Mouse (Mus musculus): ENCODE data around the gene Prkaca.
"Not testable (repeated sequence)": the region's sequence is repeated elsewhere in the genome, so short reads cannot be mapped to it uniquely, and the experiment has no call there.

Prkaca gene

DNA sequence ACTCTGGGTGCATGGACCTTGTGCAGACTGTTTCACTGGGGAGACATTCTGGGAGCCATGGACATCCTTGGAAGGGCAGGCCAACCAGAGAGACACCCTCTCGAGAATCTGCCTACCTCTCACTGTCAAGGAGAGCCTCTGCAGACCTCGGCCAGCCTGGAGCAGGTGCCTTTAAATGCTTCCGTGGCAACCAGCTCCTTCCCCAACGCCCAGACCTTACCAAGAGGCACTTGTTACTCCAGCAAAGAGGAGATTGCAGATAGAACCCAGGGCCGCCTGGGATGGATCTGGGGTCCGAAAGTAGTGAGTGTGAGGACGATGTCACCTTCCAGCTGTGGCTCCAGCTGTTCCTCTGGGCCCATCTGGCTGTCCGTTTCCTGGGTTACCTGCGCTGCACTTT is 5.4 kb downstream of the Prkaca start:
- no peak overlapping the region for H3K4me3 ChIP-seq (replicated peaks; ENCODE audit: low read length)
- no peak for TF ChIP-seq POU5F1 (IDR thresholded peaks at IDR 0.05; ENCODE audit: borderline replicate concordance, low read length)
- no peak for TF ChIP-seq NANOG (IDR thresholded peaks at IDR 0.05; ENCODE audit: borderline replicate concordance, low read length)
- no peak for TF ChIP-seq CTCF (conservative IDR thresholded peaks at IDR 0.05; ENCODE audit: low read length)
- H3K27me3 ChIP-seq (ENCODE audit: insufficient read depth, low read length): no peaks in the 10 kb centered on the region

DNA sequence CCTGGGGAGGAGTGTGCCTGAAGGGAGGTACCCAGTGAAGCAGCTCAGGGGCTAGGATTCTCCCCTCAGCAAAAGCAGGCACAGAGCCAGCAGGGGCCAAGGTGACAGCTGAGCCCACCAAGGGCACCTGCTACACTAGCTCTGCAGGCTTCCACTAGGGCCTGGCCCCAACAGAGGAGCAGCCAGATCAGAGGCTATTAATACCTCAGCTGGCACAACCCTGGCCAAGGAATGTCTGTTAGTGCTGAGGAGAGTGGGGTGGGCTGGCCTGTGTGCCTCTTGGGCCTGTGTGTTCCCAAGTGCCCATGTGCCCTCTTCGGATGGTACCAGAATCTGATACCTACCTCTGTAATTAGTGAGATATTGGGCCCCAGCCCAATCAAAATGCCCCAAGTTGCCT is 7.5 kb downstream of the Prkaca start:
- no peaks in the 10 kb centered on the region for H3K9me3 ChIP-seq (ENCODE audit: low read length)
- TF ChIP-seq NANOG (IDR thresholded peaks at IDR 0.05; ENCODE audit: borderline replicate concordance, low read length) (no peak), CTCF (conservative IDR thresholded peaks at IDR 0.05; ENCODE audit: low read length) (no peak), POU5F1 (IDR thresholded peaks at IDR 0.05; ENCODE audit: borderline replicate concordance, low read length) (no peak)

More for the DNA sequence above, 5.4 kb downstream of the Prkaca start:
- Histone ChIP-seq H3K4me1 (replicated peaks; ENCODE audit: low read depth, low read length) (peaks cover 33% of the 10 kb centered on the region), H3K36me3 (ENCODE audit: insufficient read depth, low read length) (peaks cover 34% of the 10 kb centered on the region), H3K9me3 (ENCODE audit: low read length) (no peaks in the 10 kb centered on the region)

DNA sequence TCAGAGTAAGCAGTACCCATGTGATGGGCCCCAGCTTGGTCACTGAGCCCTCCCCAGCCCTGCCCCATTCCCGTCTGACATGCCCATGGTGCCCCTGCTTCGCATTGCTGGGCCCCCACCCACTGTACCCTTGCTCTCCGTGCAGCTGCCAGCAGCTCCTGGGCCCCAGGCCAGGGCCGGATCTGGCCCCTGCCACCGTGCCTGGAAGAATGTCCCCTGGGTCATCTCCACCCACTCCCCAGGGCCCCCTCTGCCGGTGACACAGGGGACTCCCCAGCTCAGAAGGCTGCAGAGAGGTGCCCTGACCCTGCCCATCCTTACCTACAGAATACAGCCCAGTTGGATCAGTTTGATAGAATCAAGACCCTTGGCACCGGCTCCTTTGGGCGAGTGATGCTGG is 8.1 kb downstream of the Prkaca start:
- H3K4me3 ChIP-seq (replicated peaks; ENCODE audit: low read length): no peak overlapping the region
- H3K27me3 ChIP-seq (ENCODE audit: insufficient read depth, low read length): no peaks in the 10 kb centered on the region
- peaks cover 17% of the 10 kb centered on the region for H3K4me1 ChIP-seq (replicated peaks; ENCODE audit: low read depth, low read length)
- H3K9me3 ChIP-seq (ENCODE audit: low read length): no peaks in the 10 kb centered on the region
- no peak for TF ChIP-seq NANOG (IDR thresholded peaks at IDR 0.05; ENCODE audit: borderline replicate concordance, low read length)
- no peak for TF ChIP-seq CTCF (conservative IDR thresholded peaks at IDR 0.05; ENCODE audit: low read length)
- H3K36me3 ChIP-seq (ENCODE audit: insufficient read depth, low read length): peaks cover 54% of the 10 kb centered on the region

More for the DNA sequence above, 7.5 kb downstream of the Prkaca start:
- H3K36me3 ChIP-seq (ENCODE audit: insufficient read depth, low read length): peaks cover 51% of the 10 kb centered on the region
- peaks cover 17% of the 10 kb centered on the region for H3K4me1 ChIP-seq (replicated peaks; ENCODE audit: low read depth, low read length)
- no peak overlapping the region for H3K4me3 ChIP-seq (replicated peaks; ENCODE audit: low read length)
- no peaks in the 10 kb centered on the region for H3K27me3 ChIP-seq (ENCODE audit: insufficient read depth, low read length)

DNA sequence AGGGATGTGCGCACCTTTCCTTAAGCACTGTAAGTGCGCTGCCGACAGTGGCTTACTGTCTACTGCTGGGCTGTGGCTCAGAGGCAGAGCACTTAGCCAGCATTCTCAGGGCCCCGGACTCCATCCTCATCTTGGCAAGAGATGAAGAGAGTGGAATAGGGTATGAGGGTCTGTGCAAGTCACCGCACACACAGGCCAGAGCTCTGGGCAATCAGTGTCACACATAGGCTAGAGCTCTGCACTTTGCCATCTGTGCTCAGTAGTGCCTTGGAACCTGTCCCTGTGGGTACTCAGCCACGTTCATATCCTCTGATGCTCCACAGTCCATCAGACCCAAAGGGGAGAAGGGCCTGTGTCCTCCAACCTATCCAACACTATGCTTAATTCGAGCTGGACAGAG is 8.7 kb downstream of the Prkaca start:
- Histone ChIP-seq H3K4me1 (replicated peaks; ENCODE audit: low read depth, low read length) (peaks cover 17% of the 10 kb centered on the region), H3K27me3 (ENCODE audit: insufficient read depth, low read length) (no peaks in the 10 kb centered on the region), H3K4me3 (replicated peaks; ENCODE audit: low read length) (no peak overlapping the region), H3K9me3 (ENCODE audit: low read length) (no peaks in the 10 kb centered on the region), H3K36me3 (ENCODE audit: insufficient read depth, low read length) (peaks cover 61% of the 10 kb centered on the region)
- TF ChIP-seq POU5F1 (IDR thresholded peaks at IDR 0.05; ENCODE audit: borderline replicate concordance, low read length) (no peak), CTCF (conservative IDR thresholded peaks at IDR 0.05; ENCODE audit: low read length) (no peak), NANOG (IDR thresholded peaks at IDR 0.05; ENCODE audit: borderline replicate concordance, low read length) (no peak)

DNA sequence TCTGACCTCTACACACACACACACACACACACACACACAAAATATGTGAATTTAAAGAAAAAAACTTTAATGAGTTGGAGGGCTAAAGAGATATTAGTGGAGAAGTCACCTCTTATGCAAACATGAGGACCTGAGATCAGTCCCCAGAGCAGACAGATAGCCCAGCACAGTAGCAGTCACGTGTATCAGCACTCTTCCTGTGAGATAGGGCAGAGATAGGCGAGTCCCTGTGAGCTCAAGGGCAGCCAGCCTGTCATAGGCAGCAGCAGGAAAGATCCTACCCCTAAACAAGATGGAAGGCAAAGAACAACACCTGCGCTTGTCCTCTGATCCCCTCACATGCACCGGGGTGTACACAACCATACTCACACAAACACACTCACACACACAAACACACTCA is 9.7 kb downstream of the Prkaca start:
- H3K27me3 ChIP-seq (ENCODE audit: insufficient read depth, low read length): no peaks in the 10 kb centered on the region
- H3K9me3 ChIP-seq (ENCODE audit: low read length): no peaks in the 10 kb centered on the region
- no peak overlapping the region for H3K4me3 ChIP-seq (replicated peaks; ENCODE audit: low read length)
- peaks cover 68% of the 10 kb centered on the region for H3K36me3 ChIP-seq (ENCODE audit: insufficient read depth, low read length)
- H3K4me1 ChIP-seq (replicated peaks; ENCODE audit: low read depth, low read length): peaks cover 10% of the 10 kb centered on the region
- TF ChIP-seq CTCF (conservative IDR thresholded peaks at IDR 0.05; ENCODE audit: low read length) (no peak), POU5F1 (IDR thresholded peaks at IDR 0.05; ENCODE audit: borderline replicate concordance, low read length) (no peak), NANOG (IDR thresholded peaks at IDR 0.05; ENCODE audit: borderline replicate concordance, low read length) (no peak)

DNA sequence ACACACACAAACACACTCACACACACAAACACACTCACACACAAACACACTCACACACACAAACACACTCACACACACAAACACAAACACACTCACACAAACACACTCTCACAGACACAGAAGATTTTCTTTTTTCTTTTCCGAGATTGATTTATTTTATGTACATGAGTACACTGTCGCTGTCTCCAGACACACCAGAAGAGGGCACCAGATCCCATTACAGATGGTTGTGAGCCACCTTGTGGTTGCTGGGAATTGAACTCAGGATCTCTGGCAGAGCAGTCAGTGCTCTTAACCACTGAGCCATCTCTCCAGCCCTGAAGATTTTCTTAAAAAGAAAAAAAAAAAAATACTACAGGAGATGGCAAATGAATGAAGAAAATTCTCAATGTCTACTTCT is 10.4 kb downstream of the Prkaca start:
- peaks cover 76% of the 10 kb centered on the region for H3K36me3 ChIP-seq (ENCODE audit: insufficient read depth, low read length)
- not testable (repeated sequence) for H3K4me1 ChIP-seq (replicated peaks; ENCODE audit: low read depth, low read length); H3K9me3 ChIP-seq (ENCODE audit: low read length); H3K4me3 ChIP-seq (replicated peaks; ENCODE audit: low read length); H3K27me3 ChIP-seq (ENCODE audit: insufficient read depth, low read length)
- TF ChIP-seq CTCF (conservative IDR thresholded peaks at IDR 0.05; ENCODE audit: low read length): peak; percentile 20

DNA sequence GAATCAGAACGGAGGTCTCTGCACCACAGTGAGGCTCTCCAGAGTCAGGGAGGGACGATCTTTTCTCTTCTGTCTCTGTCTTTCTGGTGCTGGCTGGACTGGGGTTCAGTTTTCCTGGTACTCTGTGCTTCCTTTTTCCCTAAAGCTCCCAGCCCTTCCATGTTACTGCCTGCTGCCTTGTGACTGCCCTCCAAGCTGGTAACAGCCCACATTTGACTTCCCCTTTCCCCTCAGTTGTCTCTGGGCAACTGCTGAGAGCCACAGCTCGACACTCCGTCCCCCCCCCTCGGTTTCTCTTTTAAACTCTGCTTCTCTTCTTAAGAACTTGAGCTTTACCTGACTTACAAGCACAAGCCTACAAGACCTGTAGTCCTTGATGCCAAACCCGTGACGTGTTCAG is 16.4 kb downstream of the Prkaca start:
- H3K4me3 ChIP-seq (replicated peaks; ENCODE audit: low read length): no peak overlapping the region
- peaks cover 71% of the 10 kb centered on the region for H3K36me3 ChIP-seq (ENCODE audit: insufficient read depth, low read length)
- H3K27me3 ChIP-seq (ENCODE audit: insufficient read depth, low read length): 0 out of 2 replicates have a peak, but pooled peaks cover under 1% of the 10 kb centered on the region
- peaks cover 18% of the 10 kb centered on the region for H3K4me1 ChIP-seq (replicated peaks; ENCODE audit: low read depth, low read length)
- H3K9me3 ChIP-seq (ENCODE audit: low read length): no peaks in the 10 kb centered on the region
- TF ChIP-seq CTCF (conservative IDR thresholded peaks at IDR 0.05; ENCODE audit: low read length) (no peak), POU5F1 (IDR thresholded peaks at IDR 0.05; ENCODE audit: borderline replicate concordance, low read length) (no peak), NANOG (IDR thresholded peaks at IDR 0.05; ENCODE audit: borderline replicate concordance, low read length) (no peak)

DNA sequence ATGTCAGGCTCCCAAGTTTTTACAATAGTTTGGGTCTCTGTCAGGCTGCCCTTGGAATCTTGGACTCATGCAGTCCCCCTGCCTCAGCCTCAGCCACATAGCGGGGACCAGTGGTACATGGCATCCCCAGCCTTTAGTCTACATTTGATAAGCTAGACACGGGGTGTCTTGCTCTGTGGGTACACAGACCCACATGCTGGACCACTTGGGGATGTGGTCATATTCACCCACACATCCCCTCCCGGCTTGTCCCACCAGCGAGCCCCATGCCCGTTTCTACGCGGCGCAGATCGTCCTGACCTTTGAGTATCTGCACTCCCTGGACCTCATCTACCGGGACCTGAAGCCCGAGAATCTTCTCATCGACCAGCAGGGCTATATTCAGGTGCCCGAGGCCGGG is 17.4 kb downstream of the Prkaca start:
- Histone ChIP-seq H3K4me3 (replicated peaks; ENCODE audit: low read length) (no peak overlapping the region), H3K4me1 (replicated peaks; ENCODE audit: low read depth, low read length) (peaks cover 18% of the 10 kb centered on the region), H3K9me3 (ENCODE audit: low read length) (no peaks in the 10 kb centered on the region), H3K36me3 (ENCODE audit: insufficient read depth, low read length) (peaks cover 71% of the 10 kb centered on the region), H3K27me3 (ENCODE audit: insufficient read depth, low read length) (peaks cover 6% of the 10 kb centered on the region)
- TF ChIP-seq NANOG (IDR thresholded peaks at IDR 0.05; ENCODE audit: borderline replicate concordance, low read length) (no peak), CTCF (conservative IDR thresholded peaks at IDR 0.05; ENCODE audit: low read length) (no peak)

DNA sequence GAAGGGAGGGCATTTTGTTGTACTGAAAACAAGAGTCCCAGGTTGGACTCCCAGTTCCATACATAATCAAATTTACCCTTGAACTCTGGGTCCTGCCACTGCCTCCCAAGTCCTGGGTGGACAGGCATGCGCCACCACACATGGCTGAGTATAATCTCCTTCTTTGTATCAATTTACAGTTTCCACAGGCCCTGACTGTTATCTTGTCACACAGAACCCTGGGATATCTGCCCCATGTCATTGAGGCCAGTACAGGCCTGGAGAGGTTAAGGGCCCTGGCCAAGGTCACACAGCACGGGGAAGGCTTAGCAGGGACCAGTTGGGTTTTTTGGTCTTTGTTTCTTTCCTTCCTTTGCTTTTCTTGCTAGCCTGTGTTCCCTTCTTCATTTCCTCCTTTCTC is 19.7 kb downstream of the Prkaca start:
- Histone ChIP-seq H3K4me3 (replicated peaks; ENCODE audit: low read length) (no peak overlapping the region), H3K9me3 (ENCODE audit: low read length) (no peaks in the 10 kb centered on the region), H3K4me1 (replicated peaks; ENCODE audit: low read depth, low read length) (peaks cover 29% of the 10 kb centered on the region), H3K27me3 (ENCODE audit: insufficient read depth, low read length) (peaks cover 20% of the 10 kb centered on the region), H3K36me3 (ENCODE audit: insufficient read depth, low read length) (peaks cover 53% of the 10 kb centered on the region)
- TF ChIP-seq CTCF (conservative IDR thresholded peaks at IDR 0.05; ENCODE audit: low read length) (no peak), NANOG (IDR thresholded peaks at IDR 0.05; ENCODE audit: borderline replicate concordance, low read length) (no peak), POU5F1 (IDR thresholded peaks at IDR 0.05; ENCODE audit: borderline replicate concordance, low read length) (no peak)

Data from E14TG2a.4 (cell line).